Mouse (Mus musculus) 3134 (cell line): ENCODE results near the gene Gps2.

Source experiments
- DNase-seq: peaks from one replicate; pipeline ENCODE4 v3.0.0-alpha.2; 2011; ENCODE audit warnings: low spot score; ENCODE audit not compliant: insufficient read length; ENCODE audit errors: extremely low read depth

Gene Gps2

GRCm38 (mm10) chr11:69956218-69956617 lies 42.5 kb downstream of the Gps2 start:
- DNase-seq, result no peak

GRCm38 (mm10) chr11:69960616-69961015 lies 46.9 kb downstream of the Gps2 start:
- no peak for DNase-seq

DNA sequence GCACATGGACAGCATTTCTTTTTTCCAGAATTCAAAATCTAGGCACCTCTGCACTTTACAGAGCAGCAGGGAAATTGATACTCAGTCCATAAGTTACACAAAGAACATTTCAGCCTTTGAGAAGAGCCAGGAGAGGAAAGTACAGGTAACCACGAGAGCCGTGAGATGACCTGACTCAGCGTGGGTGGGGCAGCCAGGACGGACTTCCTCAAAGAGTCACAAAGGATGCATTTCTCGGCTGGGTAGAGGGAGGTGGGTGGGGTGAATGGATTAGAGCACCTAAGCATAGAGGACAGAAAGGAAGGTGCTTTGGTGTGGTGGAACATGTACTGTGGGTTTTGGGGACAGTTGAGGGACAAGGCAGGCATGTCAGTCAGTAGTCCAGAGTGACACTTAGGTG lies 48.2 kb downstream of the Gps2 start:
- DNase-seq, result no peak

GRCm38 (mm10) chr11:69964650-69965270 lies 51.1 kb downstream of the Gps2 start, which contains the start of gene Cldn7:
Cldn7 (plus strand) TSS chr11:69964779.
- no peak for DNase-seq

GRCm38 (mm10) chr11:69965271-69966005 lies 51.8 kb downstream of the Gps2 start:
- no peak for DNase-seq
